8 mouse cellular contexts compared by ENCODE assay signal in the genomic region with DNA sequence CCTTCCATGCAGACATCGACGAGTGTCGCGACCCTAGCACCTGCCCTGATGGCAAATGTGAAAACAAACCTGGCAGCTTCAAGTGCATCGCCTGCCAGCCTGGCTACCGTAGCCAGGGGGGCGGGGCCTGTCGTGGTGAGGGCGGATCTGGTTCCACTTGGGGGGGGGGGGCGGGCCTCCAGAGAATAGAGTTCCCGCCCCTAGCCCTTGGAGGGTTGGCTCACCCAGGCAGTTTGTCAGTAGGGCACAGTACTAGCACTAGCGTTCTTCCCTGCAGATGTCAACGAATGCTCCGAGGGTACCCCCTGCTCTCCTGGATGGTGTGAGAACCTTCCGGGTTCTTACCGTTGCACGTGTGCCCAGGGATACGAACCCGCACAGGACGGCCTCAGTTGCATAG. TPM values are rescaled to one million over a fixed set of nuclear protein-coding genes. Genes with fewer than 3 reads are reported as not detected.
DNase-seq lines count a peak whose midpoint lies in the region; ATAC-seq and TF ChIP-seq lines count a peak whose summit lies in the region.

No protein-coding gene starts in this region.

- 6% methylated on average over 20 of the region's 20 CpGs for WGBS in forebrain, embryonic 12.5 days
- WGBS in limb, embryonic 11.5 days: 6% methylated on average over 20 of the region's 20 CpGs
- 5% methylated on average over 20 of the region's 20 CpGs for WGBS in neural tube, embryonic 12.5 days

- 0 out of 2 replicates have a peak overlapping the region, but pooled peaks have one; percentile 25 for H3K9ac ChIP-seq in forebrain, embryonic 12.5 days
- no peak overlapping the region for H3K9ac ChIP-seq in limb, embryonic 11.5 days (ENCODE audit: low read length)
- H3K9ac ChIP-seq in neural tube, embryonic 12.5 days: 0 out of 2 replicates have a peak overlapping the region, but pooled peaks have one; percentile 1

- H3K9me3 ChIP-seq in E14TG2a.4 (ENCODE audit: low read length): no peaks in the 10 kb centered on the region
- H3K9me3 ChIP-seq in forebrain, embryonic 12.5 days: no peaks in the 10 kb centered on the region
- no peaks in the 10 kb centered on the region for H3K9me3 ChIP-seq in limb, embryonic 11.5 days (ENCODE audit: control insufficient read depth, low read length)
- no peaks in the 10 kb centered on the region for H3K9me3 ChIP-seq in neural tube, embryonic 12.5 days

- no peak overlapping the region for H3K27ac ChIP-seq in forebrain, embryonic 12.5 days
- H3K27ac ChIP-seq in limb, embryonic 11.5 days (replicated peaks; ENCODE audit: low read depth, low read length): no peak overlapping the region
- no peak overlapping the region for H3K27ac ChIP-seq in neural tube, embryonic 12.5 days

- no peak for TF ChIP-seq CTCF in E14TG2a.4 (conservative IDR thresholded peaks at IDR 0.05; ENCODE audit: low read length)

- H3K4me1 ChIP-seq in E14TG2a.4 (replicated peaks; ENCODE audit: low read depth, low read length): peaks cover 37% of the 10 kb centered on the region
- H3K4me1 ChIP-seq in forebrain, embryonic 12.5 days: peaks cover 24% of the 10 kb centered on the region
- peaks cover 16% of the 10 kb centered on the region for H3K4me1 ChIP-seq in limb, embryonic 11.5 days (ENCODE audit: control insufficient read depth, insufficient read depth, low read length)
- peaks cover 18% of the 10 kb centered on the region for H3K4me1 ChIP-seq in neural tube, embryonic 12.5 days

- ATAC-seq in forebrain, embryonic 12.5 days (ENCODE audit: low FRiP score): 0 out of 2 replicates have a peak, but pooled peaks have one; percentile 20
- no peak for ATAC-seq in limb, embryonic 11.5 days (ENCODE audit: insufficient number of reproducible peaks, low FRiP score, low TSS enrichment, low read depth)
- no peak for ATAC-seq in neural tube, embryonic 12.5 days (ENCODE audit: low FRiP score, low read depth)

- H3K4me2 ChIP-seq in forebrain, embryonic 12.5 days: peak overlapping the region; percentile 31; the same call in 1 of the 2 replicates
- peak overlapping the region; percentile 26; the same call in 1 of the 2 replicates for H3K4me2 ChIP-seq in limb, embryonic 11.5 days (ENCODE audit: low read depth, severe bottlenecking)
- H3K4me2 ChIP-seq in neural tube, embryonic 12.5 days (replicated peaks): peak overlapping the region; percentile 29

- no peaks in the 10 kb centered on the region for H3K36me3 ChIP-seq in E14TG2a.4 (ENCODE audit: insufficient read depth, low read length)
- H3K36me3 ChIP-seq in forebrain, embryonic 12.5 days (replicated peaks): no peaks in the 10 kb centered on the region
- no peaks in the 10 kb centered on the region for H3K36me3 ChIP-seq in limb, embryonic 11.5 days (ENCODE audit: control insufficient read depth, insufficient read depth, low read length)
- H3K36me3 ChIP-seq in neural tube, embryonic 12.5 days: no peaks in the 10 kb centered on the region; the same call in 1 of the 2 replicates

- H3K27me3 ChIP-seq in E14TG2a.4 (ENCODE audit: insufficient read depth, low read length): peaks cover 92% of the 10 kb centered on the region
- H3K27me3 ChIP-seq in forebrain, embryonic 12.5 days: peaks cover 94% of the 10 kb centered on the region
- peaks cover 29% of the 10 kb centered on the region for H3K27me3 ChIP-seq in limb, embryonic 11.5 days (ENCODE audit: control insufficient read depth, insufficient read depth, low read length)
- H3K27me3 ChIP-seq in neural tube, embryonic 12.5 days (replicated peaks): peaks cover 76% of the 10 kb centered on the region

- H3K4me3 ChIP-seq in E14TG2a.4 (replicated peaks; ENCODE audit: low read length): peak overlapping the region; percentile 62
- peak overlapping the region; percentile 2; the same call in 1 of the 2 replicates for H3K4me3 ChIP-seq in forebrain, embryonic 12.5 days (replicated peaks)
- no peak overlapping the region for H3K4me3 ChIP-seq in limb, embryonic 11.5 days (ENCODE audit: low read depth, low read length)
- no peak overlapping the region for H3K4me3 ChIP-seq in neural tube, embryonic 12.5 days

- DNase-seq in embryo, embryonic 10 days (ENCODE audit: low spot score): peak; percentile 47
- DNase-seq in embryo, embryonic 10.5 days (ENCODE audit: low spot score): no peak
- DNase-seq in limb, embryonic 11.5 days (ENCODE audit: low spot score): peak; percentile 50
- DNase-seq in layer of hippocampus, adult 9-10 months (ENCODE audit: low spot score): no peak
- DNase-seq in frontal cortex, postnatal 25 days (ENCODE audit: low spot score in 2 of 2): no peak

RNA-seq across cellular contexts. Expression of gene Ltbp3, which starts 11.0 kb away (rescaled TPM):
- 10.0 and 12.0 TPM in 2 replicates for polyA plus RNA-seq in forebrain, embryonic 12.5 days (2016; fragmentation: Nextera tagmentation; extraction: Ambion mirVana)
- polyA plus RNA-seq in limb, embryonic 11.5 days (2014; fragmentation: Nextera tagmentation; extraction: Ambion mirVana): 3.0 and 9.7 TPM in 2 replicates
- polyA plus RNA-seq in neural tube, embryonic 12.5 days (2016; fragmentation: Nextera tagmentation; extraction: Ambion mirVana): 10.6 and 12.6 TPM in 2 replicates

RNA-seq across cellular contexts. Expression of gene Scyl1, which starts 19.5 kb away (rescaled TPM):
- polyA plus RNA-seq in forebrain, embryonic 12.5 days (2016; fragmentation: Nextera tagmentation; extraction: Ambion mirVana): 63.4 and 65.3 TPM in 2 replicates
- 65.8 and 66.6 TPM in 2 replicates for polyA plus RNA-seq in limb, embryonic 11.5 days (2014; fragmentation: Nextera tagmentation; extraction: Ambion mirVana)
- polyA plus RNA-seq in neural tube, embryonic 12.5 days (2016; fragmentation: Nextera tagmentation; extraction: Ambion mirVana): 66.1 and 70.4 TPM in 2 replicates

RNA-seq across cellular contexts. Expression of gene Fam89b, which starts 22.3 kb away (rescaled TPM):
- polyA plus RNA-seq in forebrain, embryonic 12.5 days (2016; fragmentation: Nextera tagmentation; extraction: Ambion mirVana): 170 and 172 TPM in 2 replicates
- polyA plus RNA-seq in limb, embryonic 11.5 days (2014; fragmentation: Nextera tagmentation; extraction: Ambion mirVana): 147 and 152 TPM in 2 replicates
- polyA plus RNA-seq in neural tube, embryonic 12.5 days (2016; fragmentation: Nextera tagmentation; extraction: Ambion mirVana): 193 and 195 TPM in 2 replicates

RNA-seq across cellular contexts. Expression of gene Ehbp1l1, which starts 25.6 kb away (rescaled TPM):
- polyA plus RNA-seq in forebrain, embryonic 12.5 days (2016; fragmentation: Nextera tagmentation; extraction: Ambion mirVana): 6.1 and 6.7 TPM in 2 replicates
- 5.8 and 6.1 TPM in 2 replicates for polyA plus RNA-seq in limb, embryonic 11.5 days (2014; fragmentation: Nextera tagmentation; extraction: Ambion mirVana)
- polyA plus RNA-seq in neural tube, embryonic 12.5 days (2016; fragmentation: Nextera tagmentation; extraction: Ambion mirVana): 10.1 and 10.5 TPM in 2 replicates

RNA-seq across cellular contexts. Expression of gene Kcnk7, which starts 47.6 kb away (rescaled TPM):
- 0.29 TPM in 1 of 2 replicates, not detected in the other for polyA plus RNA-seq in forebrain, embryonic 12.5 days (2016; fragmentation: Nextera tagmentation; extraction: Ambion mirVana)
- not detected in 2 replicates for polyA plus RNA-seq in limb, embryonic 11.5 days (2014; fragmentation: Nextera tagmentation; extraction: Ambion mirVana)
- 0.19 TPM in 2 replicates for polyA plus RNA-seq in neural tube, embryonic 12.5 days (2016; fragmentation: Nextera tagmentation; extraction: Ambion mirVana)

Comparison
In these comparisons a context has a peak if more than half of its experiments do, and no peak if none do; other contexts are left out.
1. DNase-seq: peak in embryo, embryonic 10 days (single experiment) and limb, embryonic 11.5 days (single experiment); none in embryo, embryonic 10.5 days (single experiment), layer of hippocampus, adult 9-10 months (single experiment) and frontal cortex, postnatal 25 days (0 of 2).
2. H3K4me3 ChIP-seq: peak in E14TG2a.4 (single experiment) and forebrain, embryonic 12.5 days (single experiment); none in limb, embryonic 11.5 days (single experiment) and neural tube, embryonic 12.5 days (single experiment).
3. Peak in every context shown above with its lines, with median percentiles within 50 percentile points of each other: H3K4me2 ChIP-seq.